Mouse (Mus musculus) heart, postnatal 0 days (tissue): ENCODE results near the gene Cdr2l.

Experiments
- CTCF ChIP-seq: IDR thresholded peaks from 2 replicates; pipeline ENCODE4 v1.5.1; 2016; ENCODE audit warnings: antibody characterized with exemption, control low read depth, low read depth
- EP300 ChIP-seq: IDR thresholded peaks from 2 replicates; pipeline ENCODE4 v1.6.1; 2016; ENCODE audit warnings: antibody characterized with exemption, low read depth

DNA sequence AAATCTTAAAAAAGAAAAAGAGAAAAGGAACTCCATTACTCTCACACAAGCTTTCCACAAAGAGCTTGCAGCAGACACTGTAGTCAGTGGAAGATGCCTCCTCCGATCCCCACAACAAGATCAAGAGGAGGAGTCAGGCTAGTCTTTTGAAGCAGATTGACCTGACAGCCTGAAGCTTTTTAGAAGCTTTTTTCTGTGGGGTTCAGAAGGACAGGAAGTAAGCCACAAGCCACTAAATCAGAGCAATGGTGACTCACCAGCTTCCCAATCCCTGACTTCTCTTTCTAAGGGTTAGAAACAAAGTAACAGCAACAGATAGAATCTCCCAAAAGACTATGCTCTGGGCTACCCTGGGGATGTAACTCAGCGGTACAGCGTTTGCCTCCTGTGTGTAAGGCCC, 57.6 kb downstream of the Cdr2l start:
- no peak for TF ChIP-seq EP300
- no peak for TF ChIP-seq CTCF
